Mouse (Mus musculus): ENCODE results near the gene P4ha2.
A peak's percentile ranks its signal among the peaks of the same experiment; 100 is the strongest.

P4ha2 gene

DNA sequence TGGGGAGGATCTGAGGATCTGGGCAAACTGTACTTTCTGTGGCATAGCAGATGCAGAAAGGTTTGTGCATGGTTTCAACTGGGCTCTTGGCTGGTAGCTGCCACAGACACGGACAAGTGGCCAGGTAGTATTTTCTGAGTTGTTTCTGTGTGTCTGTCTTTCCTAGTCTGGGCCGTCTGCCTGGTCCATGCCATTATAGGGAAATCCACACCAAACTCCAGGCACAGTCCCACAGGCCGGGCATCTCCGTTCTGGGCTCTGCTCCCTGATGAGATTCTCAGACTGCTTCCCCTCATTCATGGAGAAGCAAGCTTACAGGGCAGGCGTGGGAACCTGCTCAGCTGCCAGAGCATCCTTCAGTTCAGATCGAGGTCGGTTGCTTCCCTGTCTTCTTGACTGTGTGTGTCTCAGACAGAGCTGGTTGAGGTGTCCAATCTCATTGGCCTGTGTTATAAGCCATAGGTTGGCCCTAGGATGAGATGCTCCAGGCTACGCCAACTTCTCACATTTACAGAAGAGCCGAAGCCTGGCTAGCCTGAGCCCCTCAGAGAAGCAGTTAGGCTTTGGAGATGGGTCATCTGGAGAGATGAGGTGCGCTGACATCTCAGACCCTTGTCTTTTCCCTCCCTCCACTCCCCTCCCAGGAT is at the start of gene P4ha2:
Gene P4ha2 (plus strand): TSS at position 51 of the 647 bp plus-strand sequence.
- no peak for DNase-seq (ENCODE audit: low spot score)

DNA sequence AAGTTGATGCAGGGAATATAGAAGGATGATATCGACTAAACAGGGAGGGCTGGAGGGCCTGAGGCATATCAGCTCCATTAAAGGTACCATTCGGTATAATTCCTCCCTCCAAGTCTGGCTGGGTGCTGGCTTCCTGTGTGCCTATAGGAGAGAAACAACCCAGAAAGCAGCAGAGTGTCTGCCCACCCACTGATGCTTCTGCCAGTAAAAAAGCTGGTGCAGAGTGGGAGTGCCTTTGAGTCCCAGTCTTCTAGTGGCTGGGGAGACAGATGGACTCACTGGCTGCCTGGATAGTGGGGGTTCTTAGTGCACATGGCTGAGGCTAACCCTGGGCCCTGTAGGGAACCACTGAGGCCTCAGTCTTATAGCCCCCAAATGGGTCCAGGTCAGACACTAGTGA is 49.7 kb upstream of the P4ha2 start:
- no peak for DNase-seq (ENCODE audit: low spot score)

DNA sequence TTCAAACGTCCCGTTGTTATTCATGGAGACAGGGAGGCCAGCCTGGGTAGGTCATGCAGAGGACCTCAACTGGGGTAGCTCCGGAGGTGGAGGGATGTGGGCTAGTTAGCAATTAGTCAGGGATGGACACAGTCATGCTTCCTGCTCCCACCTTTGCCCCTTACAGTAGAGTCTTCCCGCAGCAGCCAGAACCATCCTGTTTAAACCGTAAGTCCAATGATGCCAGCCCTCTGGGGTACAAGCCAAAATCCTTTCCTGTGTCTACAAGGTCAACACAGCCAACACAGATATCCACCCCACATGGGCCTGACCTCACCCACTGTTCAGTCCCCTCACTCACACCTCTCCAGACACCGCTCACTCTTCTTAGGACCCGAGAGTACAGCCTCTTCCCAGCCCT is 48.7 kb upstream of the P4ha2 start:
- no peak for DNase-seq (ENCODE audit: low spot score)

DNA sequence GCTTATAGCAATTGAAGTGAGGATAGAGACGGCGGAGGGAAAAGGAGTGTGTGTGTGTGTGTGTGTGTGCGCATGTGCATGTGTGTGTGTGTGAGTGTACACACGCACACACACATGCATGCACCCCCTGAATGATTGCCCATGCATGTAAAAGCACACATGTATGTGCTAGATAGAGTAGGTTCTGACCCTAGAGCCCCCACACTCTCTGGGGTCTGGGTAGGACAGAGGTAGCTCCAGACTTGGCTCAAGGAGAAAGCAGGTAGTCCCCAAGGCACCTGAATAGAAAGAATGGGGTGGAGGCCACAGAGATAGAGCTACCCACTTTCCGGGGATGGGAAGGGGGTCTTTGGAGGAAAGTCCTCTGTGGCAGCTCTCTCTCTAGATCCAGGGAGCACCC is 47.8 kb upstream of the P4ha2 start:
- DNase-seq (ENCODE audit: low spot score) = no peak

DNA sequence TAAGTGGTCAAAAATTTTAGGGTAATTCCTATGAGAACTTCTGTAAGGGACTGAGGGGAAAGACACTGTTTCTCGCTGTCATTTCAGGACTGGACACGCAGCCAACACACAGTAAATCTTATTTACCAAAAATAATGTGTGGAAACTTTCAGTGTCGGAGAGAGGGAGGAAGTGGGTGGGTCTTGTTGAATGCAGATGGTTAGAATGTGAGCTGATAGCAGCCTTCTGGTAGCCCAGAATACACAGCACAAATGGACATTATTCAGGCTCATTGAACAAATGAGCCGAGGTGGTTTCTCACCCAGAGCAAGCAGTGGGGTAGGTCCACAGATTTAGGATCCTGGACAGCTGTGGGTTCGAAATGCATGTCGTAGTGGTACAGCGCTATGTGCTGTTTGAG is 46.8 kb upstream of the P4ha2 start:
- no peak for DNase-seq (ENCODE audit: low spot score)

DNA sequence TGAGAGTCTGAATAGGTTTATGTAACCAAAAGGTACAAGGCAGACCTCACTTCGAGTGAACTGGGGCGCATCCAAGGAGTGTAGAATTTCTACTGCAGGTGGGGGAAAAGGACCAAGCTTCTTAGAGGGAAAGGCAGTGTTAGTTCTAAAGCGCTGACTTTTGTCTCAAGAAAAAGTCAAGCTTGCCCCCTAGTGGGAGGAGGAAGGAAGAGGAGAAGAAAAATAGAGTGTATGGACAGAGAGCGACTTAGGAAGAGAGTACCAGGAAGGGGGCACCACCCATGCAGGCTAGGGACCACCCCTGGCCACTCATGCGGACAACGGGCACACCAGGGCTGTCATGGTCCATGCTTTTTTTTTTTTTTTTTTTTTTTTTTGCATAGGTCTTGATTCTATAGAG is 45.6 kb upstream of the P4ha2 start:
- DNase-seq (ENCODE audit: low spot score) = peak; percentile 36

DNA sequence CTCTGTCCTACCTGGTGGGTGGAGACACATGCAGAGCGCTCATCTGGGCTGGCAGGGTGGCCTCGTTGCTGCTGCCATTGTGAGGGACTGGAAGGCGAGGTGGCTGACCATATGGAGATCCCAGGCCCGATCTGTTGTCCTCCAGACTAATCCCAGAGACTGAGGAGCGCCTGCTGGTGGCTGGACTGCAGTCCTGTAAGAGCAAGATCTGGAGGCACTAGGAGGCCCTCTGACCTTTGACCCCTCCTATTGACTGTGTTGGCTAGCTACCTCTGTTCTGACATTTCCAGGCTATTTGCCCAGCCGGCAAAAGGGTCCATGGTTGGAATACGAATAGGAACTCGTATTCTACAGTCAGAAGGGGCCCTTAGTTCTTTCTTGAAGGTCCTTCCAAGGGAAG is 43.8 kb upstream of the P4ha2 start:
- no peak for DNase-seq (ENCODE audit: low spot score)

DNA sequence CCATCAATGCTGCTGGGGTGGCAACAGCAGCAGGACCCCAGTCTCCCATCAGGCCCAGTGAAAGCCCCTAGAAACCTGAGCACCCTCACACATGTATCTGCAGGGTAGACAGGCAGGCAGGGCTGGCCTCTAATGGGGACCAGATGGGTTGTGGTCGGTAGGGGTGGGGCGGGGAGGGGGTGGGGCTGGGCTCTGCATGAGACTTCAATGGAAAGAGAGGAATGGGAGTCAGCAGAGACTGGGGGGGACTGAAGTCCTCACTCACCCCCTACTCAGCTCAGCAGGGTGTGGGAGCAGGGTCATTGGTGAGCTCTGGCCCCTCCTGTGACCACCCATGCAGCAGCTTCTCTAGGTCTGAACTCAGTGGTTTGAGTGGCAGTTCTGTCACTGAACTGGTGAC is 42.5 kb upstream of the P4ha2 start:
- DNase-seq (ENCODE audit: low spot score) = no peak

DNA sequence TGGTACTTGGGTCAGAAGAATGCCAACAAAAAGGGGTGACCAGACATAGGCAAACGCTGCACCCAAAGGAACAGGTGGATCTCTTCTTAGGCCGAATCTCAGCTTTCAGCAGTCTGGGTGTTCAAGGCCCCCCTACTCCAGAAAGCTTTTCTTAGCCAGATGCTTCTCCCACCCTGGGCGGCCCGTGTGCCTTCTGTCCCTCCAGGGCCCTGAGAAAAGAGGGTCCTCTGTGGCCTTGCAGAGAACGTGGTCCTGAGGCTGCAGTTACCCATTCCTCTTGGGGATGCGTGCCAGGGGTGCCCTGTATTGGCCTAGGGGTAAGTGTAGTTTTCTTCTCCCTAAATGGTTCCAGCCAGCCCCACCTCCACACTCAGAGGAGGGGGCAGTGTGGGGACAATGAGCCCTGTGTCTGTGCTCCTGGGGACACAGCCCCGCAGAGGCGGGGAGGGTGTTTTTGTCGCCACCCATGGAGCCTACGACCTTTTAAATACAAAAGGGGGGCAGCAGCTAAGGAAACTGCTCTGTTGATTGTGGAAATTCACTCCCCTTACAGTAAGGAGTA is 41.8 kb upstream of the P4ha2 start:
- no peak for DNase-seq (ENCODE audit: low spot score)

DNA sequence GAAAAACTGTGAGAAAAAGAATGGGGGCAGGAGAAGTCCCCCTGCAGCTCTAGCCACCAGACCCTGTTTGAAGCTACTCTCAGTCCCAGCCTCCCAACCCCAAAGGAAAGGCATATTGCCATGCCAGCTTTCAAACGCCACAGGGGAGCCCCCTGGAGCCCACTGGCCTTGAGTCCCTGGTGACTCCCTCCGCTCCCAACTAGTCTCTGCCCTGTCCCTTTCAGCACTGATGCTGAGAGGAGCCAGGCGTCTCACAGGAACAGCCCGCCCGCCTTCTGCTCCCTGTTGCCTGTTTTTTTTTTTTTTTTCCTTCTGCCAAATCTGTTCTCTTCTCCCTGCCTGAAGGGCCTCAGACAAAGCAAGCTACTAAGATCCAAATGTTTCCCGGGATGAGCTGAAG is 41.3 kb upstream of the P4ha2 start:
- DNase-seq (ENCODE audit: low spot score) = no peak

DNA sequence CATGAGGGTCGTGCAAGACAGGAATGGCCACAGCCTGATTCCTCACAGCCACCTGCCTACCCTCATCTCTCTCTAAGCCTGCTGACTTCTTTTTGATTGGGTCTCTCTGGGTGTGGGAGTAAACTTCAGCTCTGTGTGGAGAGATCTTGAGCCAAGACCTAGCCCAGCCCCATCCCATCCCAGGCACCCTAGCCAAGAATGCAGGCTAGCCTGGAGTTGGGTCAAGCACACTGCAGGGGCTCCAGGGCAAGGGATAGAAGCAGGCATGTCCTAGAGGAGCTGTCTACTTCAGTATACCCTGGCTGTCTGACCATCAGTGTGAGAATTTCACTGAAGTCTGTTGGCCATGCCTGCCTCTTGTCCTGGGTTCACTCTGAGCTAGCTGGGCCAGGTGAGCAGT is 40.4 kb upstream of the P4ha2 start:
- no peak for DNase-seq (ENCODE audit: low spot score)

DNA sequence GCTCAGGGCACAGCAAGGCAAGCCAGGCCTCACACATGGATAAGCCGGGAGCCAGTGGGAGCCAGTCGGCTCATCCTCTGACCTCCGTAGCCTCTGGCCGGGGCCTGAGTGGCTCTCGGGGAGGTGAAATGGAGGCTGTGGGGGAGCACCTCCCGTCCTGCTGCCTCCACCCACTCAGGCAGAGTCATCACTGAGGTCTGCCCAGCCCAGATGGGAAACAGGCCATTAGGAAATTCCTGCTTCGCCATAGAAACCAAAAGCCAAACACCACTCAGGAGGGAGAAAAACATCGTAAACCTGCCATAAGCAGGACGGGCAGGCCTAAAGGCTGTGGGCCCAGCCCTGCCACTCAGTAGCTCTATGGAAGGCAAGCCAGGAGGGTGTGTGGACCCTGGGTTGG is 39.6 kb upstream of the P4ha2 start:
- no peak for DNase-seq (ENCODE audit: low spot score)

DNA sequence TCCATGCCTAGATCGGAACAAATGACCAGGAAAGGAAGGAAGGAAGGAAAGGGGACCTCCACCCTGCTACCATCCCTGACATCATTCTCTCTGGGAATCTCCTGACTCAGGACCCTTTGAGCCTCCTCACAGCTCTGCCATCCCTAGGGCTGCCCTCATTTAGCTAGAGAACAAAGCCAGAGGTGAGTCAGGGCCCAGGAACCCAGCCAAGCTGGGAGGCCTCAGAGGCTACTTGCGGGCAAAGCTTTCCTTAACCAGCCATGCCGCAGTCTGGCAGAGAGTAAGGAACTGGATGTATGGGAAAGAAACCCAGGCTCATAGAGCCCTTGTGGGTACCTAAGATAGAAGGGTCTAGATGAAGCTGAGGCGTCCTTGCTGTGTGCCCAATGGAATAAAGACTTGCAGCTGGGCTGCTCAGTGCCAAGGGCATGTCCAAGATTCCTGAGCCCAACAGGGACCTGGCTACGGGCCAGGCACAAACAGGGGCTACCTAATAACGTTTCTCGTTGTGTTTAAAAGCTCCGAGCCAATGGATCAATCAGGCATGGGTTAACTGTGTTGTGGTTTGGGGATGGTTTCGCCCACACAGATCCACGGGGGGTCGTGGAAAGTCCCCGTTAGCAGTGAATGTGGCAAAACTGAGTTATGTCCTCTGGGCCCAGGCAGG is 37.7 kb upstream of the P4ha2 start:
- DNase-seq (ENCODE audit: low spot score) = peak; percentile 38

DNA sequence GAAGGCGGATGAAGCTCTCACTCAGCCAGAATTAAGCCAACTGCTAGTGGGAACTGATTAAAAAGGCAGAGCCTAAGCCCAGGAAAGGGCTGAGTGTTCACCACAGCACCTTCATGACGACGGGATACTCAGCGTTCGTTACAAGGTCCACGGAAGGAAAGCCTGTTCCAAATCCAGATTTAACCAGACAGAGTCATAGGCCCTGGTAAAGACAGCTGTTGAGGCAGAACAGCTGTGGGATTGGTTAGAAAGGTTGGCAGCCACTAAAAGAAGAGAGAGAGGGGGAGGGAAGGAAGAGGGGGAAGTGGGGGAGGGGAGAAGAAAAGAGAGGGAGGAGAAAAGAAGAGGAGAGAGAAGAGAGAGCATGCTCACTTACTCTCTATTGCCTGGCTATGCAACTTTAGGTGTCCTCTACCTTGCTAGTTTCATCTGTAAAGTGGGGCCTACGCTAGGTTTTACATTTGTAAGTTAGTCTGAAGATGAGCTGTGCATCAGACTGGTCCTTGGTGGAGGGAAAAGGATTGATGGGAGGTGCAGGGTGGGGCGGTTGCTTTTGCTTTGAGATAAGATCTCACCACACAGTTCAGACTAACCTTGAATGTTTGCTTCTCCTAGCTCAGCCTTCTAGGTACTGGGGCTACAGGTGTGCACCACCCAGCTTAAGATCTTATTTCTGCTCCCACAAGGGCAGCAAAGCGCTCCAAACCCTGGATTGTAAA is 37.0 kb upstream of the P4ha2 start:
- DNase-seq (ENCODE audit: low spot score) = peak; percentile 60

DNA sequence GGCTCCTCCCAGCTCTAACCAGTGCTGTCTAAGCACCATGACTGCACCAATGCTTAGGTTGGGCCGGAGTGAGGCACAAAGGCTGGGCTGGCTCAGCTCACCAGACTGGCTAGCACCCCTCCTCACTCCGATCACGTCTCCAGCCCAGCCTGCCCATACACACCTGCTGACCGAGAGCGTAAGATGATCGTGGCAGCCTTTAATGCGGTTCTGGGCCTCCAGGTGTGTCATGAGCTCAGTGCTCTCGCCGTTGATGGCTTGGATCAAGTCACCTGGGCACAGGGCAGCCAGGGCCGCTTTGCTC is 36.5 kb upstream of the P4ha2 start:
- DNase-seq (ENCODE audit: low spot score) = no peak

DNA sequence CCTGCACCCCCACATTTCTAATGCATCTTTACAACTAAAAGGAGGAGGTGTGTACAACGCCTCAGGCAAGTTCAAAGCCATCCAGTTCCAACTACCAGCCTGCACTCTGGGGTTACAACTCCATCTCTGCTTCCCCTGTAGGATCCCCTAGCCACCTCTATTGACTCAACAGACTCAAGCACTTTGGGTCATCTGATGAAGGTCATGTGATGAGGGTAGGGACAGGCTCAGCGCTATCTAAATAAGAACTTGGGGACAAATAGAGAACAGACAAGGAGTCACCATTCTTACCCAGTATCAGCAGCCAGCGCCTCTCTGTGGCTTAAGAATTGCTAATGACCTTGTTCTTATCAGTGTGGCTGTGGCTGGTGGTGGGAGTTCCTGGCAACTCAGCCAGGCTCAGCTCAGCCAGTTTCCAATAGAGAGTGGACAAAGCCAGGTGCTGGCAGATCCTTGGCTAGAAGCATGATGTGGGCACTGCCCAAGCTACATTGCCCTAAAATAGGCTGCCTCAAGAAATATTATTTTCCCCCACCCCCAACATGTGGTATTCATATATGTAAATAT is 35.4 kb upstream of the P4ha2 start:
- DNase-seq (ENCODE audit: low spot score) = no peak

DNA sequence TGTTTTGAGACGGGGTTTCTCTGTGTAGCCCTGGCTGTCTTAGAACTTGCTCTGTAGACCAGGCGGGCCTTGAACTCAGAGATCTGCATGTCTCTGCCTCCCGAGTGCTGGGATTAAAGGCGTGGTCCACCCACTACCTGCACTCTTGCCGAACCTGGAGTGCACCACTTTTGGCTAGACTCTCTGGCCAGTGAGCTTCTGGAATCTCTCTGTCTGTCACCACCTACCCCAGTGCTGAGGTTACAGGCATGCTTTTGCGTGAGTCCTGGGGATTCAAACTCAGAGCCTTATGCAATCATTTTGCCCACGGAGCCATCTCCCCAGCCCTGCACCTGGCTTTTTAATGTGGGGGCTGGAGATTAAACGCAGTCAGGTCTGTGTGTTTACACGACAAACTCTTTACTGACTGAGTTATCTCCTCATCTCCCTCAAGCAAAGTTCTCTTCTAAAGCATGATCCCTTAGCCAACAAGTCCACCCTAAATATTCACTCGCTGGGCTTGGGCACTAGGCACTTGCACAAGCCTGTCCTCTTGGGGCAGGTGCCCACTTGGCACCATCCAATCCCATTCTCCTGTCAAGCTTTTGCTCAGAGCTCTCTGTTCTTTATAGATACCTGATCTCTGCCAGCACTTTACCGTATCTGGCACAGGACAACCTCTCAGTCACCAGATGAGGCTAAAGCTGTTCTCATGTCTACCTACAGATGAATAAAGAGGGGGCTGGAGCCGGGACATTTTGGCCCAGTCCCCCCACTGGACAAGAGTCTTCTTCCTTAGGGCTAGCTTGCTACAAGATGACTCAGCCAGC is 34.6 kb upstream of the P4ha2 start:
- DNase-seq (ENCODE audit: low spot score) = no peak

DNA sequence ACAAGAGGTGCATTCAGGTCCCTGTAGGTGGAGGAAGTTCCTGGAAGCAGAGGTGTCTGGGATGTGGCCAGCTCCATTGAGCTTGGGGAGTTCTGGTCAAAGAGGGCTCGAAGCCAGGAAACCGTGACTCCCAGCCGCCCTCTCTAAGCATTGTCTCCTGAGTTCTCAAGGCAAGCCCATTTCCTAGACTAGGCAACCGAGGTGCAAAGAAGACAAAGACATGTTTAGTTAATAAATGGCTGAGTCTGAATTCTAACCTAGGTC is 34.0 kb upstream of the P4ha2 start:
- no peak for DNase-seq (ENCODE audit: low spot score)

DNA sequence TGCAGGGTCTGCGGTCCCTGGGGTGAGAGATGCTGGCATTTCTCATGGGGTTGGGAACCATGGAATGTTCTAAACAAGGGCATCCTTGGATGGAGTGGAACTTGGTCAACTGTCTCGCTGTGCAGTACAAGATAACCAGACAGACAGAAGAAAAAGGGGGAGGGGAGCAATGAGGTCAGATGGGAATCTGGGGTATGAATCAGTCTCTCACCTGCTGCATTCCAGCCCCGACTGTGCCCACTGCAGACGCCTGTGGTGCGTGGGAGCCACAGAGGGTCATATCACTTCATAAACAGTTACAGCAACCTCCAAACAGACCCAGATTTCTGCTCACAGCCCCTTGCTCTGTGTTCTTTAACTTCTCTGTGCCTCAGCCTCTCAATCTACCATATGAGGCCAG is 33.5 kb upstream of the P4ha2 start:
- no peak for DNase-seq (ENCODE audit: low spot score)

DNA sequence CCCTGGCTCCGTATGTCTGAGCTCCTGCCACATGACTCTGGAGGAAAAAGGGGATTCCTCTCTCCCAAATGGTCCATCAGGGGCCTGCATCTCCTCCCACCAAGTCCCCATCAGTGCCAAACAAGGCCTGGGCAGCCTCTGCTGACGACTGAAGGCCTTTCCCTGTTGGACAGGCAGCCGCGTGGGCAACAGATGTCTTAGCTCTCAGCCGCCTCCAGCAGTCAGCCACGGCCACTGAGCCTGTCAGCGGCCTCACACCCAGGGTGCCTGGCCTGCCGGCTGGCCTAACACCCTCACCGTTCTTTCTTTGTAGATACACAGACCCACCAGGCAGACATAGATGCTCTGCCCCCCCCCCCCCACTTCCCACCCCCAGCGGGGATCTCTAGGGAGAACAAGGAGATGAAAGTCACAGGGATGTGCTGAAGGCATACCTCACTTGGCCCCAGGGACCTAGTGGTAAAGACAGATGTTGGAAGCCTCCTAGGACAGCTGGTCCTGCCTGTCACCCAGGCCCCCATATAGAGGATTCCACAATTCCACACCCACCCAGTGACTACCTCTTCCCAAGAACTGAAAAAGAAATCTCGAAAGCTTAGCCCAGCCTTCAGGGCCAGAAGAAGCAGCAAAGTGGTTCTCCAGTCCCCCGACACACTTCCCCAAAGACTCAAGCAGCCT is 32.4 kb upstream of the P4ha2 start:
- DNase-seq (ENCODE audit: low spot score) = no peak

DNA sequence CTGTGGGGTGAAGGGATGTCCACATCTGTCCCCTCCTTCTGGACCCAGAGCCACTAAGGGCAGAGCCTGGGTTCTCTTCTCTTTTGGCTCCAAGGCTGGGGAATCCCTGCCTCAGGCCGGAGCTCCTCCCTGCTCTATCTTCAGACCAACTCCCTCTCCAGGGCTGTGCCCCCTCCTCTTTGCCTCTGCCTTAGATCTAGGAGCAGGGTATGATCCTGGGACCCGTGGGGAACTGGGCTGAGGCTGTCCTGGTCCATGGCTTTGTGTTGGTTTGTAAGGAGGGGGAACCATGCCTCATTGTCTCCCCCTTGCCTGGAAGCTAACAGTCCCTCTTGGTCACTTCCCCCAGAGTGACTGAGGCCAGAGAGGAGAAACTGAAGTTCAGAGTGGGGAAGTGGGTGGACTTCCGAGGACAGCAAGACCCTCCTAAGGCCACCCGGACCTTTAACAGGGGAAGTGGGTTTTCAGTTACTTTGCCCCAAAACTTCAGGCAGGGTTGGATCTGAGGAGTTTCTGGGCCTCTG is 31.8 kb upstream of the P4ha2 start:
- no peak for DNase-seq (ENCODE audit: low spot score)
